Mouse (Mus musculus): Measurements from ENCODE around the gene Stmn3.

Stmn3 gene

DNA sequence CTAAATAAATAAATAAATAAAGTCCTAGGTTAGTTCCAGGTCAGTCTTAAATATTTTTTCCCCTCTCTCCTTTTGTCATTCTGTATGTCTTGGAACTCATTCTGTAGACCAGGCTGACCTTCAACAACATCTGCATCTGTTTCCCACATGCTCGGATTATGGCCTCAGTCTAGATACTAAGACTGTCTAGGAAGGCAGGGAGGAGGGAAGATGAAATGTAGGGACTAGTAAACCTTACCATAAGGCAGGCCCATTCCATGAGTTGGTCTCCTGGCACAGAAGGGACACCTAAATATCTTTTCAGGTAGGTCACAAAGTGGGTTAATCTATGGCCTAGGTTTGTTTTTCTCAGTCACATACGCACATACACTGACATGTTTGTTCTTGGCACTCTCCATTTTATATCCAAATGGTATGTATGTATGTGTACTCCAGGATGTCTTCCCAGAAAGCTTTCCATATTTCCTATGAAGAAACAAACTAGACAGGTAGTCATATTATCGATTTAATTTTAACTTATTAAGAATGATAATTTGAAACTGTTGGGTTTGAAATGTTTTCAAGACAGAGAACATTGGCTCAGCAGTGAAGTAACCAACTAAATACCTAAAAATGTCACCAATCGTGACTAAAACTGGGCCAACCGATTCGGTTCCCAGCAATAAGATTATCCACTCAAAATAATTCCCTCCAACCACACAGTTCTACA lies 27.5 kb downstream of the Stmn3 start:
- DNase-seq (ENCODE audit: low spot score), result peak; percentile 14

- peak; percentile 18 for DNase-seq (ENCODE audit: low spot score)
Measured at GRCm38 (mm10) chr2:181279968-181280367, 34.3 kb downstream of the Stmn3 start.

DNA sequence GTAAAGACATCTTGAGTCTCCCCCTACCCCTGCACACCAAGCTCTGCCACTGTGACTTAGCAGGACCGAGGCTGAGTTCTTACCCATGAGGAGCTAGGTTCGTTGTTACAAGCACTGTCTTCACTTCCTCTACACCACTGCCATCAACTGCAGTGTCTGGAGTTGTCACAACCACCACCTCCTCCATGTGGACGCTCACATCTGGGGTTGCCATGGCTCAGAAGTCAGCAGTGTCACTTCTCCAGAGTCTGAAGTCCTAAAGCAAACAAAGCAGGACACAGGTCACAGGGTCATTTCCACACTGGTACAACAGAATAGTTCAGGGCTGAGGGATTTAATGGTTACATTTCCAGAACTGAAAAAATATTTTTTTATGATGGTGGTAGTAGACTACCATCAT lies 36.4 kb downstream of the Stmn3 start:
- no peak for DNase-seq (ENCODE audit: low spot score)

DNA sequence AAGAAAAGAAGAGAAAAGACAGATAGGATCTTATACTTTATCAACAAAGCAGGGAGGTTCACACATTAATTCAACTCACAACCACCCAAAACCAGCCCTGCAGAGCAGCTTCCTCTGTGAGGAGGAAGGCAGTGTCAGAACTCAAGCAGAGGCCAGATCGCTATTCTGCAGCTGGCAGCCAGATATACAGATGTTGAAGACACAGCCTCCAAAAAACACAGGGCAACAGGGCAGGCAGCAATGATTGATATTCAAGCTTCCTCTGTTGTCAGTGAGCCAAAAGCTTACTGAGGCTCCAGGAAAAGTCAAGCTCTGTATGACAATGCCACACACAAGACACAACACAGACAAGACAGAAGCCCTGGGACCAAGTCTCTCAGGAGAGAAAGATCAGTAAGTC lies 37.5 kb downstream of the Stmn3 start:
- peak; percentile 53 for DNase-seq (ENCODE audit: low spot score)

GRCm38 (mm10) chr2:181274639-181275038 lies 39.7 kb downstream of the Stmn3 start:
- DNase-seq (ENCODE audit: low spot score), result no peak

DNA sequence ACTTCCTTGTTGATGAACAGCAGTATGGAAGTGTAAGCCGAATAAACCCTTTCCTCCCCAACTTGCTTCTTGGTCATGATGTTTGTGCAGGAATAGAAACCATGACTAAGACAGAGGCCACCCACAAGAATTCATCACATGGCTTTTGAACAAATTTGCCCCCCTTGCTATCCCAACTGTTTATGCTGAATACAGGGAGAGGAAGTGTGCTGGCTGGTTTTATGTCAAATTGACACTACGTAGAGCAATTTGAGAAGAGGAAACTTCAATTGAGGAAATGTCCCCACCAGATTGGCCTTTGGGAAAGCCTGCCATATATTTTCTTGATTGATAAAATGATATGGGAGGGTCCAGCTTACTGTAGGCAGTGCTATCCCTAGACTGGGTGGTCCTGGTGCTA lies 40.5 kb downstream of the Stmn3 start:
- DNase-seq (ENCODE audit: low spot score), result no peak

- DNase-seq (ENCODE audit: low spot score), result no peak
Measured at GRCm38 (mm10) chr2:181272092-181272491, 42.2 kb downstream of the Stmn3 start.

DNA sequence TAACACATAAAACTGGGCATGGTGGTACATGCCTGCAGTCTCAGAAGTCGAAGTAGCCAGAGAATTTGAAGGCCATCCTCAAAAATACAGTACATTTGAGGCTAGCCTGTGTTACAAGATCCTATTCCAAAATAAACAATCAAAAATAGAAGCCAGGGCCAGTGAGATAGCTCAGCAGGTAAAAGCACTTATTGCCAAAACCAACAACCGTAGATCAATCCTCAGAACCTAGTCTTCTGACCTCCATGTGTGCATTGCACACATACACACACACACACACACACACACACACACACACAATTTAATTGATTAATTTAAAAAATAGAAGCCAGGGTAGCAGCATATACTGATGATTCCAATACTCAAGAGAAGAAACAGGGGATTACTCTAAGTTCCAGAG lies 47.5 kb downstream of the Stmn3 start:
- DNase-seq (ENCODE audit: low spot score), result no peak

Measured in MN1 (cell line).